Mouse (Mus musculus): Measurements from ENCODE around the gene Marveld2.

GRCm38 (mm10) chr13:100559449-100559848 lies 57.3 kb downstream of the Marveld2 start:
- TF ChIP-seq POLR2A (IDR thresholded peaks at IDR 0.05; ENCODE audit: insufficient read depth, low read depth, low read length) (no peak), CTCF (IDR thresholded peaks at IDR 0.05; ENCODE audit: insufficient read depth, low read depth, low read length) (no peak)
